Mouse (Mus musculus): ENCODE measurements around the gene Ripor3.
A peak's percentile ranks its signal among the peaks of the same experiment; 100 is the strongest.

Gene Ripor3

GRCm38 (mm10) chr2:167954928-167955327, 55.5 kb downstream of the Ripor3 start:
- DNase-seq (ENCODE audit: low spot score in 2 of 2), result no peak

- DNase-seq (ENCODE audit: low spot score in 2 of 2), result no peak
Observed at GRCm38 (mm10) chr2:167953819-167954218, 56.6 kb downstream of the Ripor3 start.

- DNase-seq (ENCODE audit: low spot score in 2 of 2), result no peak
Observed at GRCm38 (mm10) chr2:167951301-167952211, 58.9 kb downstream of the Ripor3 start.

- DNase-seq (ENCODE audit: low spot score in 2 of 2), result no peak
Observed at GRCm38 (mm10) chr2:167950681-167951080, 59.7 kb downstream of the Ripor3 start.

GRCm38 (mm10) chr2:167949808-167950207, 60.6 kb downstream of the Ripor3 start:
- DNase-seq (ENCODE audit: low spot score in 2 of 2), result no peak

- no peak for DNase-seq (ENCODE audit: low spot score in 2 of 2)
Observed at GRCm38 (mm10) chr2:167949250-167949649, 61.2 kb downstream of the Ripor3 start.

GRCm38 (mm10) chr2:167948557-167948956, 61.9 kb downstream of the Ripor3 start:
- DNase-seq (ENCODE audit: low spot score in 2 of 2), result no peak

GRCm38 (mm10) chr2:167948047-167948446, 62.4 kb downstream of the Ripor3 start:
- DNase-seq (ENCODE audit: low spot score in 2 of 2), result no peak

- DNase-seq (ENCODE audit: low spot score in 2 of 2), result no peak
Observed at GRCm38 (mm10) chr2:167947251-167947650, 63.2 kb downstream of the Ripor3 start.

GRCm38 (mm10) chr2:167945451-167945850, 65.0 kb downstream of the Ripor3 start:
- DNase-seq (ENCODE audit: low spot score in 2 of 2), result no peak

GRCm38 (mm10) chr2:167944193-167944592, 66.2 kb downstream of the Ripor3 start:
- DNase-seq (ENCODE audit: low spot score in 2 of 2), result no peak

- DNase-seq (ENCODE audit: low spot score in 2 of 2), result peak in 1 of 2 experiments; percentile 24
Observed at GRCm38 (mm10) chr2:167942926-167943633, 67.3 kb downstream of the Ripor3 start.

- DNase-seq (ENCODE audit: low spot score in 2 of 2), result peak in 1 of 2 experiments; percentile 47
Observed at GRCm38 (mm10) chr2:167942199-167942925, 68.1 kb downstream of the Ripor3 start.

GRCm38 (mm10) chr2:167941745-167942176, 68.7 kb downstream of the Ripor3 start:
- DNase-seq (ENCODE audit: low spot score in 2 of 2), result no peak

GRCm38 (mm10) chr2:167941320-167941719, 69.1 kb downstream of the Ripor3 start:
- DNase-seq (ENCODE audit: low spot score in 2 of 2), result no peak

- DNase-seq (ENCODE audit: low spot score in 2 of 2), result no peak
Observed at GRCm38 (mm10) chr2:167940636-167941035, 69.8 kb downstream of the Ripor3 start.

GRCm38 (mm10) chr2:167939632-167940399, 70.6 kb downstream of the Ripor3 start:
- DNase-seq (ENCODE audit: low spot score in 2 of 2), result no peak

- DNase-seq (ENCODE audit: low spot score in 2 of 2), result no peak
Observed at GRCm38 (mm10) chr2:167939204-167939603, 71.2 kb downstream of the Ripor3 start.

- no peak for DNase-seq (ENCODE audit: low spot score in 2 of 2)
Observed at GRCm38 (mm10) chr2:167938786-167939185, 71.6 kb downstream of the Ripor3 start.

GRCm38 (mm10) chr2:167935956-167936355, 74.5 kb downstream of the Ripor3 start:
- DNase-seq (ENCODE audit: low spot score in 2 of 2), result no peak

- no peak for DNase-seq (ENCODE audit: low spot score in 2 of 2)
Observed at GRCm38 (mm10) chr2:167933397-167933796, 77.0 kb downstream of the Ripor3 start.
